Mouse (Mus musculus): ENCODE measurements around the gene Gm10663. TPM values are rescaled to one million over a fixed set of nuclear protein-coding genes. Genes with fewer than 3 reads are reported as not detected.

The Gm10663 gene
- polyA plus RNA-seq, 1 experiment: not detected

GRCm38 (mm10) chr8:65068473-65068819 is 6.4 kb upstream of the Gm10663 start:
- H3ac ChIP-seq (ENCODE audit: control insufficient read depth, insufficient read length): no peak overlapping the region
- H3K79me2 ChIP-seq (ENCODE audit: control insufficient read depth, insufficient read depth): no peaks in the 10 kb centered on the region
- TF ChIP-seq TCF3 (IDR thresholded peaks at IDR 0.05; ENCODE audit: insufficient read length, low read depth) (no peak), MYOD1 (IDR thresholded peaks at IDR 0.05; ENCODE audit: control insufficient read depth in 1 of 3, insufficient read length in 2 of 3, low read depth in 2 of 3) (no peak), MYOG (IDR thresholded peaks at IDR 0.05; ENCODE audit: control insufficient read depth in 1 of 3, insufficient read depth in 1 of 3, insufficient read length in 2 of 3, low read depth in 2 of 3) (no peak), POLR2A (IDR thresholded peaks at IDR 0.05; ENCODE audit: insufficient read length, low read depth) (no peak), CEBPB (IDR thresholded peaks at IDR 0.05; ENCODE audit: insufficient read depth, poor library complexity, severe bottlenecking) (no peak), E2F4 (IDR thresholded peaks at IDR 0.05; ENCODE audit: insufficient read depth) (no peak), TCF12 (IDR thresholded peaks at IDR 0.05; ENCODE audit: insufficient read depth, poor library complexity, severe bottlenecking) (no peak), REST (IDR thresholded peaks at IDR 0.05; ENCODE audit: insufficient read depth, insufficient read length) (no peak), MAX (IDR thresholded peaks at IDR 0.05; ENCODE audit: low read depth) (no peak), USF1 (IDR thresholded peaks at IDR 0.05; ENCODE audit: low read depth) (no peak), SRF (IDR thresholded peaks at IDR 0.05; ENCODE audit: control insufficient read depth, insufficient read length, low read depth) (no peak), POLR2AphosphoS2 (IDR thresholded peaks at IDR 0.05; ENCODE audit: insufficient read length, low read depth) (no peak)
- no peaks in the 10 kb centered on the region for H3K27me3 ChIP-seq (ENCODE audit: control insufficient read depth, insufficient read depth, insufficient read length)
- H3K4me2 ChIP-seq (ENCODE audit: low read depth): no peak overlapping the region
- H3K4me3 ChIP-seq: no peak overlapping the region
- H3K36me3 ChIP-seq (ENCODE audit: control insufficient read depth, insufficient read depth): no peaks in the 10 kb centered on the region

GRCm38 (mm10) chr8:65070996-65071395 is 3.8 kb upstream of the Gm10663 start:
- Histone ChIP-seq H3ac (ENCODE audit: control insufficient read depth, insufficient read length) (no peak overlapping the region), H3K4me2 (ENCODE audit: low read depth) (no peak overlapping the region), H3K27me3 (ENCODE audit: control insufficient read depth, insufficient read depth, insufficient read length) (no peaks in the 10 kb centered on the region), H3K4me3 (no peak overlapping the region), H3K79me2 (ENCODE audit: control insufficient read depth, insufficient read depth) (no peaks in the 10 kb centered on the region), H3K36me3 (ENCODE audit: control insufficient read depth, insufficient read depth) (no peaks in the 10 kb centered on the region)
- TF ChIP-seq POLR2AphosphoS2 (IDR thresholded peaks at IDR 0.05; ENCODE audit: insufficient read length, low read depth) (no peak), SRF (IDR thresholded peaks at IDR 0.05; ENCODE audit: control insufficient read depth, insufficient read length, low read depth) (no peak), E2F4 (IDR thresholded peaks at IDR 0.05; ENCODE audit: insufficient read depth) (no peak), TCF3 (IDR thresholded peaks at IDR 0.05; ENCODE audit: insufficient read length, low read depth) (no peak), REST (IDR thresholded peaks at IDR 0.05; ENCODE audit: insufficient read depth, insufficient read length) (no peak), TCF12 (IDR thresholded peaks at IDR 0.05; ENCODE audit: insufficient read depth, poor library complexity, severe bottlenecking) (no peak), USF1 (IDR thresholded peaks at IDR 0.05; ENCODE audit: low read depth) (no peak), POLR2A (IDR thresholded peaks at IDR 0.05; ENCODE audit: insufficient read length, low read depth) (no peak), MAX (IDR thresholded peaks at IDR 0.05; ENCODE audit: low read depth) (no peak), CEBPB (IDR thresholded peaks at IDR 0.05; ENCODE audit: insufficient read depth, poor library complexity, severe bottlenecking) (no peak), MYOG (IDR thresholded peaks at IDR 0.05; ENCODE audit: control insufficient read depth in 1 of 3, insufficient read depth in 1 of 3, insufficient read length in 2 of 3, low read depth in 2 of 3) (no peak), MYOD1 (IDR thresholded peaks at IDR 0.05; ENCODE audit: control insufficient read depth in 1 of 3, insufficient read length in 2 of 3, low read depth in 2 of 3) (no peak)

- Histone ChIP-seq H3K79me2 (ENCODE audit: control insufficient read depth, insufficient read depth) (no peaks in the 10 kb centered on the region), H3ac (ENCODE audit: control insufficient read depth, insufficient read length) (no peak overlapping the region), H3K36me3 (ENCODE audit: control insufficient read depth, insufficient read depth) (no peaks in the 10 kb centered on the region), H3K27me3 (ENCODE audit: control insufficient read depth, insufficient read depth, insufficient read length) (no peaks in the 10 kb centered on the region), H3K4me3 (no peak overlapping the region), H3K4me2 (ENCODE audit: low read depth) (no peak overlapping the region)
- TF ChIP-seq MYOG (IDR thresholded peaks at IDR 0.05; ENCODE audit: control insufficient read depth in 1 of 3, insufficient read depth in 1 of 3, insufficient read length in 2 of 3, low read depth in 2 of 3) (no peak), TCF3 (IDR thresholded peaks at IDR 0.05; ENCODE audit: insufficient read length, low read depth) (no peak), REST (IDR thresholded peaks at IDR 0.05; ENCODE audit: insufficient read depth, insufficient read length) (no peak), SRF (IDR thresholded peaks at IDR 0.05; ENCODE audit: control insufficient read depth, insufficient read length, low read depth) (no peak), E2F4 (IDR thresholded peaks at IDR 0.05; ENCODE audit: insufficient read depth) (no peak), POLR2AphosphoS2 (IDR thresholded peaks at IDR 0.05; ENCODE audit: insufficient read length, low read depth) (no peak), TCF12 (IDR thresholded peaks at IDR 0.05; ENCODE audit: insufficient read depth, poor library complexity, severe bottlenecking) (no peak), USF1 (IDR thresholded peaks at IDR 0.05; ENCODE audit: low read depth) (no peak), POLR2A (IDR thresholded peaks at IDR 0.05; ENCODE audit: insufficient read length, low read depth) (no peak), MAX (IDR thresholded peaks at IDR 0.05; ENCODE audit: low read depth) (no peak), CEBPB (IDR thresholded peaks at IDR 0.05; ENCODE audit: insufficient read depth, poor library complexity, severe bottlenecking) (no peak), MYOD1 (IDR thresholded peaks at IDR 0.05; ENCODE audit: control insufficient read depth in 1 of 3, insufficient read length in 2 of 3, low read depth in 2 of 3) (no peak)
Measured at GRCm38 (mm10) chr8:65080731-65081130, 5.9 kb downstream of the Gm10663 start.

- no peak overlapping the region for H3K4me3 ChIP-seq
- no peaks in the 10 kb centered on the region for H3K79me2 ChIP-seq (ENCODE audit: control insufficient read depth, insufficient read depth)
Measured at GRCm38 (mm10) chr8:65085680-65086079, 10.8 kb downstream of the Gm10663 start.

GRCm38 (mm10) chr8:65087711-65088110 is 12.9 kb downstream of the Gm10663 start:
- Histone ChIP-seq H3K4me2 (ENCODE audit: low read depth) (no peak overlapping the region), H3K79me2 (ENCODE audit: control insufficient read depth, insufficient read depth) (no peaks in the 10 kb centered on the region), H3K4me3 (no peak overlapping the region), H3K36me3 (ENCODE audit: control insufficient read depth, insufficient read depth) (no peaks in the 10 kb centered on the region), H3ac (ENCODE audit: control insufficient read depth, insufficient read length) (no peak overlapping the region), H3K27me3 (ENCODE audit: control insufficient read depth, insufficient read depth, insufficient read length) (no peaks in the 10 kb centered on the region)
- TF ChIP-seq TCF12 (IDR thresholded peaks at IDR 0.05; ENCODE audit: insufficient read depth, poor library complexity, severe bottlenecking): no peak
- no peak for TF ChIP-seq POLR2AphosphoS2 (IDR thresholded peaks at IDR 0.05; ENCODE audit: insufficient read length, low read depth)
- TF ChIP-seq MAX (IDR thresholded peaks at IDR 0.05; ENCODE audit: low read depth): no peak

More at GRCm38 (mm10) chr8:65085680-65086079, 10.8 kb downstream of the Gm10663 start:
- TF ChIP-seq REST (IDR thresholded peaks at IDR 0.05; ENCODE audit: insufficient read depth, insufficient read length): no peak
- TF ChIP-seq TCF12 (IDR thresholded peaks at IDR 0.05; ENCODE audit: insufficient read depth, poor library complexity, severe bottlenecking): no peak
- TF ChIP-seq TCF3 (IDR thresholded peaks at IDR 0.05; ENCODE audit: insufficient read length, low read depth): no peak
- Histone ChIP-seq H3K4me2 (ENCODE audit: low read depth) (no peak overlapping the region), H3ac (ENCODE audit: control insufficient read depth, insufficient read length) (no peak overlapping the region), H3K27me3 (ENCODE audit: control insufficient read depth, insufficient read depth, insufficient read length) (no peaks in the 10 kb centered on the region), H3K36me3 (ENCODE audit: control insufficient read depth, insufficient read depth) (no peaks in the 10 kb centered on the region)

All from myocyte (in vitro differentiated cells).